Mouse (Mus musculus): ENCODE data around the gene Wbp1.

The Wbp1 gene

GRCm38 (mm10) chr6:83138056-83138455 lies 16.7 kb upstream of the Wbp1 start:
- no peak for DNase-seq

GRCm38 (mm10) chr6:83137576-83137950 lies 16.2 kb upstream of the Wbp1 start:
- peak; percentile 65 for DNase-seq

- no peak for DNase-seq
Observed at GRCm38 (mm10) chr6:83136881-83137575, 15.7 kb upstream of the Wbp1 start.

- DNase-seq = no peak
Observed at GRCm38 (mm10) chr6:83136291-83136880, 15.0 kb upstream of the Wbp1 start.

- no peak for DNase-seq
Observed at GRCm38 (mm10) chr6:83135571-83136161, 14.3 kb upstream of the Wbp1 start.

- no peak for DNase-seq
Observed at GRCm38 (mm10) chr6:83134951-83135513, 13.7 kb upstream of the Wbp1 start, which contains the start of gene Rtkn. Gene Rtkn, plus strand, starts transcription at chr6:83135463.

GRCm38 (mm10) chr6:83134226-83134625 lies 12.9 kb upstream of the Wbp1 start:
- DNase-seq = no peak

GRCm38 (mm10) chr6:83132176-83132919 lies 11.0 kb upstream of the Wbp1 start:
- no peak for DNase-seq

GRCm38 (mm10) chr6:83131469-83132034 lies 10.2 kb upstream of the Wbp1 start:
- no peak for DNase-seq

- DNase-seq = no peak
Observed at GRCm38 (mm10) chr6:83127419-83127818, 6.1 kb upstream of the Wbp1 start.

- DNase-seq = no peak
Observed at GRCm38 (mm10) chr6:83125331-83125730, 4.0 kb upstream of the Wbp1 start, which contains the start of gene Ino80b. Gene Ino80b, minus strand, starts transcription at chr6:83125431.

- peak; percentile 85 for DNase-seq
Observed at GRCm38 (mm10) chr6:83124851-83125312, 3.5 kb upstream of the Wbp1 start.

- no peak for DNase-seq
Observed at GRCm38 (mm10) chr6:83122961-83123360, 1.6 kb upstream of the Wbp1 start.

- DNase-seq = peak; percentile 45
Observed at GRCm38 (mm10) chr6:83121863-83122710, 728 bp upstream of the Wbp1 start.

- no peak for DNase-seq
Observed at GRCm38 (mm10) chr6:83119734-83120051, 1.7 kb downstream of the Wbp1 start.

- DNase-seq = no peak
Observed at GRCm38 (mm10) chr6:83118825-83119733, 2.3 kb downstream of the Wbp1 start.

GRCm38 (mm10) chr6:83118369-83118768 lies 3.0 kb downstream of the Wbp1 start:
- DNase-seq = no peak

- DNase-seq = no peak
Observed at GRCm38 (mm10) chr6:83117616-83118015, 3.7 kb downstream of the Wbp1 start.

- no peak for DNase-seq
Observed at GRCm38 (mm10) chr6:83117165-83117438, 4.3 kb downstream of the Wbp1 start.

GRCm38 (mm10) chr6:83116373-83117164 lies 4.8 kb downstream of the Wbp1 start:
- no peak for DNase-seq

Data from right cerebral cortex, postnatal 14 days (tissue).